Mouse (Mus musculus) urinary bladder, postnatal 25 days (tissue): ENCODE measurements around the gene Cacnb4.
A peak's percentile ranks its signal among the peaks of the same experiment; 100 is the strongest.

Experiments
- DNase-seq: peaks from one replicate; pipeline ENCODE4 v3.0.0; 2022; ENCODE audit warnings: low spot score

Cacnb4 gene

DNA sequence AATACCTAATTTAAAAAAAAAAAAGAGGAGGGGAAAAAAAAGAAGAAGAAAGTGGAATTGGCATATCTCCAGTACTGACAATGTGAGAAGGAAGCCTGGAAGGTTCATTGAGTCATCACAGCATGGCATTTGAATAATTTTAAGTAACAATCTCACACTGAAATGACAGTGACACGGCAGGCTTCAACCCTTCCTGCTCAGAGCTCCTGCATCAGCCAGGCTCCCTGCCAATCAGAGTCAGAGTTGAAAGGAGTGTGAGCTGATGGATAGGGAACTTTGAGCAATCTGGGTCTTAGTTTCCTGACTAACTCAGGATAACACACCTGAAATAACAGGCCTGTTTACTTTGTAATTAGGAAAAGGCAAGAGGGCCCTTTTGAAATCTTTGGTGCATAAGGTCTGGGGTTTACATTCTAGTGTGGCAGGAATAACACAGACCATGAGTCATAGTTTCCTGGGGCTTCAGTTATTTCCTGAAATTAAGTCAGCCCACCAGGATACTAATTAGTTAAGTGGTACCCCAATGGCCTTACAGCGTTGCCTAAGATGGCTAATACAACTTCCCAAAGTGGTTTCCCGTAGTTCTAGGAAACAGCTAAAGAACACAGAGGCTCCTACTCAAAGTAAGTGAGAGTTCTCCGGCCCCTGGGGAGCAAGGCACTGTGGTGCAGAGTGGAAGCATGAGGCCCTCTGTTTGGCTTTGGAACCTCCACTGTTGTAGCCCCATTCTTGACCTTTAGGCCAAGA, 204.9 kb downstream of the Cacnb4 start:
- DNase-seq, result no peak

DNA sequence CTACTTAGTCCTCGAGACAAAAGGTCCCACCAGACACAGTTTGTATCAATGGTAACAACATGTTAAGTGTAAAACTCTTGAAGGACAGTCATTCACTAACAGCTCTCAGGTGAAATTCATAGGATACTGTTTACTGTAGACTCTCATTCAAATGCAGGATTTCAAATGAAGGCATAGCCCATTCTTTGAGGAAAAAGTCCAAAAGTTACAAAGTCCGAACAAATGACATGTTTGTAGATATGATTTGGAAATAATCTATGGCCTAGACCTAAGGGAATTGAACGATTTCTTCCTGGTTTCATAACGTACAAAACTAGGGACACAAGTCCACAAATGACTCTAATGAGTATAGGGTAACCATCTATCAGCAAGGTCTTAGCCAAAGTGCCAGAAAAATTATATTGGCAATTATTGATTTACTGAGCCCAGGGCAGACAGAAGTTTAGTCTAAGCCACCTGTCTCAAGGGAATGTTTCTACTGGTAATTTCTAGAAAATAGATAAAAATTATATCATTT, 206.5 kb downstream of the Cacnb4 start:
- no peak for DNase-seq

- DNase-seq, result no peak
These were observed 209.0 kb downstream of the Cacnb4 start for GRCm38 (mm10) chr2:52467629-52468028.

- DNase-seq, result no peak
These were observed 215.2 kb downstream of the Cacnb4 start for GRCm38 (mm10) chr2:52461206-52461967.

GRCm38 (mm10) chr2:52455606-52456479, 220.8 kb downstream of the Cacnb4 start:
- no peak for DNase-seq

DNA sequence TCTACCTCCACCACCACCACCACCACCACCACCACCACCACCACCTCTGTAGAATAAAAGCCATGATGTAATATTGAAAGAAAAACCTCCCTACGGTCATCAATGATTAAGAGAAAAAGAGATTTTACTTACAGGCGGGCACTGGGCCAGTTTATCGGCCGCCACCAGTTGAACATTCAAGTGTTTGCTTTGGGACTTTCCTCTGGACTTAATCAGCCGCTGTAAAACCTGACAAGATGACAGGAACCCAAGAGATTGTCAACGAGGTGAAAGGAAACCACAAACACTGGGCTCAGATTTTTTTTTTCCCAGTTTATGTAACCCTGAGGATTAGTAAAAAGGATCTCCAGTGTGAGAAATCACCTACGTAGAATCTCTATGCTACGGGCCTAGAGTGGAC, 226.8 kb downstream of the Cacnb4 start:
- DNase-seq, result no peak

DNA sequence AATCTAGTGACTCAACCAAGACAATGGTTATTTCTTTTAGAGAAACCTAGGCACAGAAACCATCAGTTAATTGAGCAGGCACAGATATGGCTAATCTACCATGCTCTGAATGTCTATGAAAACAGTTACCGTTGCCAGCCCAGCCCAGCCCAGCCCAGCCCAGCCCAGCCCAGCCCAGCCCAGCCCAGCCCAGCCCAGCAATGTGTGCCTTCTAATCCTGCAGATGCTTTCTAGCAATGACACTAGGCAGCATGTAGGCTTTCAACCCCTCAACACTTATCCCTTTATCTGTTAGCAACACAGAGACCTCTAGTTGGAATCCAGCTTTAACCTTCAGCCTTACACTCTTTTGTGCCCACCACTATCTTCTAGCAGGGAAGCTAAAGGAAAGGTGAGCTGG, 227.7 kb downstream of the Cacnb4 start:
- no peak for DNase-seq

DNA sequence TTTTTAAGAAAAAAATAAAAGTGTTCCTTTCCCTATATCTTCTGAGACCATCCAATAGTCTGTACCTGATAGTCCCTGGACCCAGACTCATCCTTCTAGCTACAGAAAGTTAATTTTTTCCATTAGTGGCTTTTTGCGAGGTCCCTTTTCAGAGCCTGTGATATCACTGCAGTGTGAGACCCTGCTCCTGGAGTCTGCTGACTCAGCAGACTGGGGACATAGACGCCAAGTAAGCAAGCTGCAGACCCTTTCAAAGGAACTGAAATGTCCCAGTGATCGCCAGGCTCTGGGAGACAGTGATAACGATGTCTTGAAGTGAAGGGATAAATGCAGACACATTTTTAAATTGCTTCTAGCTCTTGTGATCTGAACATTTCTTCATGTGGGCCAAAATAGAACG, 230.0 kb downstream of the Cacnb4 start:
- no peak for DNase-seq

GRCm38 (mm10) chr2:52442125-52442524, 234.5 kb downstream of the Cacnb4 start:
- peak; percentile 16 for DNase-seq

DNA sequence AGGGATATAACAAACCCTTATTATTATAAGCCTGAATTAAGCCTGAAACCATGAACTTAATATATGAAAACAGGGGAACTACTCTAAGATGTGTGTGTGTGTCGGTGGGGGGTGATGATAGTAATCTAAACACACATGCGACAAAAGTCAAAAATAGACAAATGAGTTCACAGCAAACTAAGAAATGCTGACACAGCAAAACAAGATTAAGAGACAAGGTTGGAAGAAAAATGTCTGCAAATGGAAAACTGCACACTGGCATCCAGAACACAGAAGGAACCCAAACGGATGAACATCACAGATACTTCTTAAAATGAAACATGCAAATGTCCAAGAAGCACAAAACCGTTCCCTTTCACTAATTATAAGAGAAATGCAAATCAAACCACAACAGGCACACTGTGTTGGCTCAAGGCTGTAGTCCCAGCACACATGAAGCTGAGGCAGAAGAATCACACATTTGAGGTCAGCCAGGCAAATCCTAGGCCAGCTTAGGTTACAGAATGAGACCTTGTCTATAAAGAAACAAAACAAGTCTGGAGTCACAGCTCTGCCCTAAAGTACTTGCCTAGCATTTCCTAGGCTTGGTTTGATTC, 236.1 kb downstream of the Cacnb4 start:
- no peak for DNase-seq

GRCm38 (mm10) chr2:52438437-52438836, 238.2 kb downstream of the Cacnb4 start:
- DNase-seq, result no peak

DNA sequence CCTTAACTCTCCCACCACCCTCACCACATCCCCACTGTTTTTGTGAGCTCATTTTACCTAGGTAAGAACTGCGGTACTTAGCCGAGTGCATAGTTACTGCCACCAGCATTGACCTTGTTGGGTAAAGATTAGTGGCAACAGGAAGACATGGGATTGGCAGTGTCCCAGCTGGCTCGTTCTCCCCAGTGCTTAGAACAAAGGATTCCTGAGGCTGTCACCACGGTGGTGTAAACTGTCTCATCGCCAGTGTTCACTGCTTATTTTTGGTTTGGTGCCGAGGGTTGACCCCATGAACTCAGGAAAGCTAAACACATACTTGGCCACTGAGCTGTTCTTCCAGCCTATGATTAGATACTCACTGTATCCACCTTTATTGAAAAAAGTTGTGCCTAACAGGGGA, 238.6 kb downstream of the Cacnb4 start:
- DNase-seq, result no peak

GRCm38 (mm10) chr2:52435919-52436632, 240.6 kb downstream of the Cacnb4 start:
- DNase-seq, result no peak

DNA sequence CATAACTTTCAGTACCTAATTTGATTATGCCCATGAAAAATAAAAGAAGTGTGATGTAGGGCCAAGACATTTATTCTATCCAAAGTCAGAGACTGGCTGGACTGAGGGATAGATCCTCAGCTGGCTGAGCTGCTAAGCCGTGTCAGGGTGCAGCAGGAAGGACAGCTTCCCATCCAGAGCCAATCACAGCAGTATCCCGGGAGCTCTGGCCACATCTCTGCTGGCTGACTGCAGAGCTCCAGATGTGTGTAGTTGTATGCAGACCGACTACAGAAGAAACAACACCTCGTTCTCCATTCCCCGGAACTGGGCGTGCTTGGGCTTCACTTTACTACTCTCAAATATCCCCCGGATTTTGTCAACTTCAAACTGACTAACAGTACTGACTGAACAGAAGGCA, 243.3 kb downstream of the Cacnb4 start:
- no peak for DNase-seq

DNA sequence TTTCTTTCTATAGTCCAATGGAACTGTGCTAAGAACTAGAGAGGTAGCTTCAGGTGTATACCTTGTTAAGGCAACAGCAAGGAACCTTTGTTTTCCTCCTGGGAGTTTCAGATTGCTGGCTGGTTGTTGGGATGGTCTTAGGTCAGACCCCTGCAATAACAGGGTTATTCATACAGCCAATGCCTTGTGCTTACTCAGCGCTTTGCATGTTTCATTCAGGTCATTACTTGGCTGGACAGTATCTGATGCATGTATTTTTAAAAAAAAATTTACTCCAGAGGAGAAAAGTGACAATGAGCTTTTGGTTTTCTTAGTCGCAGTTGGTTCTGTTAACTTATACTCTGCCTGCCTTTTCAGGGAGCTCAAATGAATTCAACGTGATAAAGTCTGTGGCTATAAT, 249.2 kb downstream of the Cacnb4 start:
- no peak for DNase-seq

DNA sequence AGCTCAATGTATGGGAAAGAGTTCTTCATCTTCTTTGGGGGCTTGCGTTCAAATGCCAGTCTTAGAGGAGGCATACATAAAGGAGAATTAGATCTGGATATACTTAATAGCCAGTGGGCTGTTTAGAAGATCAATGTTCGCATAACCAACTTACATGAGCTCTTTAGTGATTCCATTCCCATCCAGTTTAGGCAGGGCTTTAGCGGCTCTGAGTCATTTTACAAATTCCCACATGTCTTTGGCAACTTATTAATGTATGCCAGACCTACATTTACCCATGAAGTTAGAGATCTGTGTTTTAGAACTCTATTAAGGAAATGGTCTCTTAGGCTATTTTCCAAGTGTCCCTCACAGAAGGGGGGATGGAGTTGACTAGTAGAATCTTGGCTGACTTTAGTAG, 250.6 kb downstream of the Cacnb4 start:
- no peak for DNase-seq

DNA sequence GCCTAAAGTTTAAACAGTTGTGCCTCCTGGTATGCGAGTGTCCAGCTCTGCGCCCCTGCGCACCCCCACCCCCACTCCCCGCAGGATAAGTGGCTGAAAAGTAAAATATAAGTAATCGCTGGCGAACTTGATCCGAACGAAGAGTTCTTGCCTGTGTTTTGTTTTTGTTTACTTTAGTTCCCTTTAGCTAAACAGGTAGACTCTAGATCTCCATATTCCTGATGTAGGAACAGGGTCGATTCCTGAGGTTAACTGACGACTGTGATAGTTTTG, 251.2 kb downstream of the Cacnb4 start:
- DNase-seq, result no peak

DNA sequence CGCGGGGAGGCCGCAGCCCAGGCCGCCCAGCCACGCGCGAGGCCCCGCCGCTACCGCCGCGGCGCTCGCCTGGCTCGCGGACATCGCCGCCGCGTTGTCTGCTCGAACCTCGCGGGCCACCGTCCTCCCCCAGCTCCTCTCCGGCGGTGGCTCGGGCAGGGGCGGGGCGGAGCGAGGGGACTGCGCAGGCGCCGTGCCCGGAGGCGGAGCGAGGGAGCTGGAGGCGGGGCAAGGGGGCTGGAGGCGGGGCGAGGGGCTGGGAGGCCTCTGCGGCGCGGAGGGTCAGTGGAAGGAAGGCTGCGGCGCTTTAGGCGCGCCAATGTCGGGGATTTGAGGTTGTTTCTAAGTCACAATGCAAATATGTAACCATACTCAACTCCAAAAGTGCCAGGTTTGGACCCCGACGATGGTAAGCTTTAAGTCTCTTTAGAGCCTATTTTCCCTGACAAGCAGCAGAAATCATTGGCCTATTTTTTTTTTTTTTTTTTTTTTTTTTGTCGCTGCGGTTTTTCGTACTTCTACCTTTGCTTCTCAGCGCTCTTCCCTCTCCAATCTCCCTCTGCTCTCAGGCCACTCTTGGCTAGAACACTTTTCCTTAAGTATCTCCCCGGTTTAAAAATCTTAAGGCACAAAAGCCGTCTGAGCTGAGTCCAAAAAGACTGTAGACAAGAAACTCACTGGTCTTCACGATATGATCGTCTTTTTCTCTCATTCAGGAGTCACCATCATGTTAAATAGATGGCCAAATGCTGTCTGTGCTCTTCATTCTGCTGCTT, 251.7 kb downstream of the Cacnb4 start, which contains the start of gene Arl5a:
TSS of gene Arl5a (minus strand) at position 155 of the 776 bp plus-strand sequence.
- peak; percentile 98 for DNase-seq

- no peak for DNase-seq
These were observed 252.3 kb downstream of the Cacnb4 start for GRCm38 (mm10) chr2:52424248-52424728.

- DNase-seq, result no peak
These were observed 252.9 kb downstream of the Cacnb4 start for GRCm38 (mm10) chr2:52423611-52424247.
